Mouse (Mus musculus) embryonic fibroblast, embryonic 13.5 days (primary cell): ENCODE data around the gene Adprhl1.

Source experiments
- CTCF ChIP-seq: IDR thresholded peaks from 2 replicates; pipeline ENCODE4 v1.5.1; 2011; ENCODE audit warnings: mild to moderate bottlenecking, control low read depth, low read length, moderate library complexity, borderline replicate concordance; ENCODE audit not compliant: insufficient read depth
- POLR2A ChIP-seq: IDR thresholded peaks from 2 replicates; pipeline ENCODE4 v1.6.1; 2011; ENCODE audit warnings: low read depth, mild to moderate bottlenecking, control low read depth, low read length, moderate library complexity

- TF ChIP-seq CTCF (no peak), POLR2A (no peak)
Measured at GRCm38 (mm10) chr8:13209770-13210169, 44.2 kb downstream of the Adprhl1 start.
